Mouse (Mus musculus) inflammation-experienced regulatory T-cells, adult 16 weeks (primary cell): Measurements from ENCODE around the gene Ing4. TPM values are rescaled to one million over a fixed set of nuclear protein-coding genes. Genes with fewer than 3 reads are reported as not detected.

Source experiments
- polyA plus RNA-seq: library from polyadenylated mRNA; unstranded; fragments of 100-300 nt; shearing (Covaris generic); gene quantifications from one replicate; pipeline ENCODE4 v1.2.1, GENCODE M21; 2017

Ing4 gene
- polyA plus RNA-seq, result 85.5 TPM

GRCm38 (mm10) chr6:125039533-125040153 is at the start of gene Ing4:
Gene Ing4, plus strand, starts transcription at chr6:125039760.

GRCm38 (mm10) chr6:124996551-124997501 is 42.7 kb upstream of the Ing4 start, which contains the start of gene Pianp:
Gene Pianp, plus strand, starts transcription at chr6:124996694.

GRCm38 (mm10) chr6:125009129-125009180 is 30.6 kb upstream of the Ing4 start, which contains the start of gene Zfp384:
Gene Zfp384, plus strand, starts transcription at chr6:125009145.

GRCm38 (mm10) chr6:125049678-125050077 is 10.1 kb downstream of the Ing4 start, which contains the start of gene Acrbp:
Gene Acrbp, plus strand, starts transcription at chr6:125049689.

GRCm38 (mm10) chr6:125067571-125067995 is 28.0 kb downstream of the Ing4 start, which contains the start of gene Lpar5:
Gene Lpar5, plus strand, starts transcription at chr6:125067920.

GRCm38 (mm10) chr6:125095391-125096278 is 56.1 kb downstream of the Ing4 start, which contains the start of gene Chd4:
Gene Chd4, plus strand, starts transcription at chr6:125095981.

Other genes with a start within 250 kb of the Ing4 start
- 8.8 TPM for gene Spsb2, start 231.1 kb upstream of the Ing4 start, polyA plus RNA-seq
- gene Tpi1, start 225.5 kb upstream of the Ing4 start, polyA plus RNA-seq, result 134 TPM
- 143 TPM for gene Usp5, start 210.3 kb upstream of the Ing4 start, polyA plus RNA-seq
- 8.5 TPM for gene Cdca3, start 210.2 kb upstream of the Ing4 start, polyA plus RNA-seq
- not detected for gene Gnb3, start 199.5 kb upstream of the Ing4 start, polyA plus RNA-seq
- not detected for gene P3h3, start 182.0 kb upstream of the Ing4 start, polyA plus RNA-seq
- 0.39 TPM for gene Gpr162, start 175.8 kb upstream of the Ing4 start, polyA plus RNA-seq
- gene Cd4, start 151.5 kb upstream of the Ing4 start, polyA plus RNA-seq, result 304 TPM
- 5.8 TPM for gene Lag3, start 128.1 kb upstream of the Ing4 start, polyA plus RNA-seq
- 11.1 TPM for gene Ptms, start 119.7 kb upstream of the Ing4 start, polyA plus RNA-seq
- 189 TPM for gene Mlf2, start 108.4 kb upstream of the Ing4 start, polyA plus RNA-seq
- 105 TPM for gene Cops7a, start 74.2 kb upstream of the Ing4 start, polyA plus RNA-seq
- not detected for gene Pianp, start 43.1 kb upstream of the Ing4 start, polyA plus RNA-seq
- gene Zfp384, start 30.6 kb upstream of the Ing4 start, polyA plus RNA-seq, result 25.6 TPM
- gene Acrbp, start 9.9 kb downstream of the Ing4 start, polyA plus RNA-seq, result 26.6 TPM
- 22.2 TPM for gene Lpar5, start 28.2 kb downstream of the Ing4 start, polyA plus RNA-seq
- gene Chd4, start 56.2 kb downstream of the Ing4 start, polyA plus RNA-seq, result 73.6 TPM
- gene Nop2, start 92.1 kb downstream of the Ing4 start, polyA plus RNA-seq, result 72.9 TPM
- gene Iffo1, start 105.5 kb downstream of the Ing4 start, polyA plus RNA-seq, result 16.7 TPM
- 293 TPM for gene Gapdh, start 126.7 kb downstream of the Ing4 start, polyA plus RNA-seq
- gene Ncapd2, start 151.9 kb downstream of the Ing4 start, polyA plus RNA-seq, result 34.1 TPM
- gene Mrpl51, start 152.0 kb downstream of the Ing4 start, polyA plus RNA-seq, result 110 TPM
- 71.4 TPM for gene Vamp1, start 175.8 kb downstream of the Ing4 start, polyA plus RNA-seq
- 157 TPM for gene Tapbpl, start 192.1 kb downstream of the Ing4 start, polyA plus RNA-seq
- 712 TPM for gene Cd27, start 197.2 kb downstream of the Ing4 start, polyA plus RNA-seq
- gene Tuba3a, start 246.3 kb downstream of the Ing4 start, polyA plus RNA-seq, result 1.6 TPM